Mouse (Mus musculus) liver, embryonic 14.5 days (tissue): ENCODE results near the gene Arhgap10.

ENCODE experiments used
- CTCF ChIP-seq: IDR thresholded peaks from 2 replicates; pipeline ENCODE4 v1.5.1; 2016; ENCODE audit warnings: antibody characterized with exemption, low read depth, control low read depth
- EP300 ChIP-seq: IDR thresholded peaks from 2 replicates; pipeline ENCODE4 v1.6.1; 2016; ENCODE audit warnings: antibody characterized with exemption, low read depth

GRCm38 (mm10) chr8:77288492-77288891 is 229.3 kb downstream of the Arhgap10 start:
- TF ChIP-seq CTCF, result no peak
- no peak for TF ChIP-seq EP300
